Mouse (Mus musculus): ENCODE data around the gene Zbtb24. TPM values are rescaled to one million over a fixed set of nuclear protein-coding genes. Genes with fewer than 3 reads are reported as not detected.

Gene Zbtb24
- total RNA-seq, 1 experiment: 11.9 TPM

- Histone ChIP-seq H3K4me1 (ENCODE audit: control insufficient read depth in 2 of 2, insufficient read depth in 2 of 2, low read length in 2 of 2, poor library complexity in 1 of 2) (peaks cover 2 to 8% of the 10 kb centered on the region in 2 experiments; a peak in 2 of 4 replicates), H3K36me3 (ENCODE audit: control insufficient read depth, insufficient read depth, low read length, poor library complexity, severe bottlenecking) (no peaks in the 10 kb centered on the region), H3K9me3 (ENCODE audit: control insufficient read depth, insufficient read depth, low read depth, low read length) (no peaks in the 10 kb centered on the region), H3K9ac (ENCODE audit: insufficient read depth, low read depth, low read length, poor library complexity, severe bottlenecking) (no peak overlapping the region; the same call in 1 of the 2 replicates), H3K4me3 (ENCODE audit: insufficient read depth in 1 of 2, low read depth in 1 of 2, low read length in 2 of 2, poor library complexity in 1 of 2, severe bottlenecking in 1 of 2) (no peak overlapping the region), H3K27ac (ENCODE audit: insufficient read depth, low read depth, low read length, poor library complexity, severe bottlenecking) (peak overlapping the region; percentile 93; the same call in 1 of the 2 replicates)
- no peak; the same call in 1 of the 2 replicates for TF ChIP-seq ZNF384 (IDR thresholded peaks at IDR 0.05; ENCODE audit: low read depth, low read length)
- no peak for TF ChIP-seq CHD2 (IDR thresholded peaks at IDR 0.05; ENCODE audit: low read depth, low read length)
- no peak for TF ChIP-seq HCFC1 (IDR thresholded peaks at IDR 0.05; ENCODE audit: borderline replicate concordance, insufficient read depth, low read length)
- no peak for TF ChIP-seq ZC3H11A (IDR thresholded peaks at IDR 0.05; ENCODE audit: borderline replicate concordance, low read depth, low read length)
- TF ChIP-seq MAFK (IDR thresholded peaks at IDR 0.05; ENCODE audit: insufficient read depth, low read depth, low read length): no peak
- in situ Hi-C loops (cut with MboI; ENCODE audit: low sequenced_read_pairs in 2 of 2, unreplicated experiment in 2 of 2): no loop called here
- DNase-seq (ENCODE audit: low read depth, low spot score): no peak
These were observed 15.6 kb upstream of the Zbtb24 start for GRCm38 (mm10) chr10:41434624-41435023.

GRCm38 (mm10) chr10:41435141-41435540 is 15.0 kb upstream of the Zbtb24 start:
- peak; percentile 57; the same call in 1 of the 2 replicates for TF ChIP-seq CHD2 (IDR thresholded peaks at IDR 0.05; ENCODE audit: low read depth, low read length)
- no peak for TF ChIP-seq MAFK (IDR thresholded peaks at IDR 0.05; ENCODE audit: insufficient read depth, low read depth, low read length)
- in situ Hi-C loops (cut with MboI; ENCODE audit: low sequenced_read_pairs in 2 of 2, unreplicated experiment in 2 of 2): no loop called here
- Histone ChIP-seq H3K36me3 (ENCODE audit: control insufficient read depth, insufficient read depth, low read length, poor library complexity, severe bottlenecking) (no peaks in the 10 kb centered on the region), H3K9ac (ENCODE audit: insufficient read depth, low read depth, low read length, poor library complexity, severe bottlenecking) (no peak overlapping the region; the same call in 1 of the 2 replicates), H3K4me1 (ENCODE audit: control insufficient read depth in 2 of 2, insufficient read depth in 2 of 2, low read length in 2 of 2, poor library complexity in 1 of 2) (peaks cover 2 to 8% of the 10 kb centered on the region in 2 experiments; a peak in 2 of 4 replicates), H3K9me3 (ENCODE audit: control insufficient read depth, insufficient read depth, low read depth, low read length) (no peaks in the 10 kb centered on the region), H3K4me3 (ENCODE audit: insufficient read depth in 1 of 2, low read depth in 1 of 2, low read length in 2 of 2, poor library complexity in 1 of 2, severe bottlenecking in 1 of 2) (no peak overlapping the region), H3K27ac (ENCODE audit: insufficient read depth, low read depth, low read length, poor library complexity, severe bottlenecking) (peak overlapping the region; percentile 93; the same call in 1 of the 2 replicates)
- peak; percentile 75 for DNase-seq (ENCODE audit: low read depth, low spot score)

- no peak overlapping the region for H3K9ac ChIP-seq (ENCODE audit: insufficient read depth, low read depth, low read length, poor library complexity, severe bottlenecking)
- no peak for DNase-seq (ENCODE audit: low read depth, low spot score)
- TF ChIP-seq MAFK (IDR thresholded peaks at IDR 0.05; ENCODE audit: insufficient read depth, low read depth, low read length) (no peak), CHD2 (IDR thresholded peaks at IDR 0.05; ENCODE audit: low read depth, low read length) (no peak), ZC3H11A (IDR thresholded peaks at IDR 0.05; ENCODE audit: borderline replicate concordance, low read depth, low read length) (no peak), ZNF384 (IDR thresholded peaks at IDR 0.05; ENCODE audit: low read depth, low read length) (no peak), HCFC1 (IDR thresholded peaks at IDR 0.05; ENCODE audit: borderline replicate concordance, insufficient read depth, low read length) (no peak)
- H3K36me3 ChIP-seq (ENCODE audit: control insufficient read depth, insufficient read depth, low read length, poor library complexity, severe bottlenecking): peaks cover 5% of the 10 kb centered on the region; the same call in 1 of the 2 replicates
- H3K4me1 ChIP-seq (ENCODE audit: control insufficient read depth in 2 of 2, insufficient read depth in 2 of 2, low read length in 2 of 2, poor library complexity in 1 of 2): peaks cover 6 to 8% of the 10 kb centered on the region in 2 experiments; a peak in 1 of 4 replicates
- no peak overlapping the region for H3K27ac ChIP-seq (ENCODE audit: insufficient read depth, low read depth, low read length, poor library complexity, severe bottlenecking)
- H3K4me3 ChIP-seq (ENCODE audit: insufficient read depth in 1 of 2, low read depth in 1 of 2, low read length in 2 of 2, poor library complexity in 1 of 2, severe bottlenecking in 1 of 2): no peak overlapping the region
- in situ Hi-C loops (cut with MboI; ENCODE audit: low sequenced_read_pairs in 2 of 2, unreplicated experiment in 2 of 2): no loop called here
- H3K9me3 ChIP-seq (ENCODE audit: control insufficient read depth, insufficient read depth, low read depth, low read length): no peaks in the 10 kb centered on the region
These were observed 2.0 kb upstream of the Zbtb24 start for GRCm38 (mm10) chr10:41448216-41448615.

- peak overlapping the region; percentile 77; the same call in 1 of the 2 replicates for H3K27ac ChIP-seq (ENCODE audit: insufficient read depth, low read depth, low read length, poor library complexity, severe bottlenecking)
- H3K9ac ChIP-seq (ENCODE audit: insufficient read depth, low read depth, low read length, poor library complexity, severe bottlenecking): peak overlapping the region; percentile 72
- peak; percentile 27; the same call in 1 of the 2 replicates for TF ChIP-seq CHD2 (IDR thresholded peaks at IDR 0.05; ENCODE audit: low read depth, low read length)
- no peak for TF ChIP-seq HCFC1 (IDR thresholded peaks at IDR 0.05; ENCODE audit: borderline replicate concordance, insufficient read depth, low read length)
- in situ Hi-C loops (cut with MboI; ENCODE audit: low sequenced_read_pairs in 2 of 2, unreplicated experiment in 2 of 2): no loop called here
- peaks cover 5% of the 10 kb centered on the region; the same call in 1 of the 2 replicates for H3K36me3 ChIP-seq (ENCODE audit: control insufficient read depth, insufficient read depth, low read length, poor library complexity, severe bottlenecking)
- DNase-seq (ENCODE audit: low read depth, low spot score): no peak
- H3K9me3 ChIP-seq (ENCODE audit: control insufficient read depth, insufficient read depth, low read depth, low read length): no peaks in the 10 kb centered on the region
- H3K4me1 ChIP-seq (ENCODE audit: control insufficient read depth in 2 of 2, insufficient read depth in 2 of 2, low read length in 2 of 2, poor library complexity in 1 of 2): peaks cover 6 to 8% of the 10 kb centered on the region in 2 experiments; a peak in 1 of 4 replicates
- peak overlapping the region; percentile 80 to 85 for H3K4me3 ChIP-seq (ENCODE audit: insufficient read depth in 1 of 2, low read depth in 1 of 2, low read length in 2 of 2, poor library complexity in 1 of 2, severe bottlenecking in 1 of 2)
These were observed 499 bp upstream of the Zbtb24 start for GRCm38 (mm10) chr10:41449684-41450083.
